Mouse (Mus musculus) hindbrain, embryonic 15.5 days (tissue): ENCODE data around the gene Nf1. TPM values are rescaled to one million over a fixed set of nuclear protein-coding genes. Genes with fewer than 3 reads are reported as not detected.

Source experiments
- ATAC-seq: fragments of 200-750 bp; cut with Nextera tagmentation; 2 replicates; pipeline ENCODE4 v1.8.0; 2017; ENCODE audit warnings: low read depth, moderate number of reproducible peaks, moderate TSS enrichment; ENCODE audit not compliant: low FRiP score
- H3K27ac ChIP-seq: fragments of 300-500 bp; sonication (generic); replicated peaks from 2 replicates; pipeline ENCODE4 v1.5.1; 2015; ENCODE audit warnings: mild to moderate bottlenecking, inconsistent platforms
- H3K27me3 ChIP-seq: fragments of 300-500 bp; sonication (generic); 2 replicates; pipeline ENCODE4 v1.6.1; 2015; ENCODE audit warnings: control low read depth, inconsistent platforms
- H3K36me3 ChIP-seq: fragments of 300-500 bp; sonication (generic); 2 replicates; pipeline ENCODE4 v1.6.1; 2015; ENCODE audit warnings: control low read depth, inconsistent platforms
- H3K4me1 ChIP-seq: fragments of 300-500 bp; sonication (generic); replicated peaks from 2 replicates; pipeline ENCODE4 v1.6.1; 2015; ENCODE audit warnings: control low read depth, inconsistent platforms
- H3K4me2 ChIP-seq: fragments of 300-500 bp; sonication (generic); 2 replicates; pipeline ENCODE4 v1.6.1; 2015; ENCODE audit warnings: moderate library complexity, mild to moderate bottlenecking, inconsistent platforms
- H3K4me3 ChIP-seq: fragments of 300-500 bp; sonication (generic); 2 replicates; pipeline ENCODE4 v1.5.1; 2015; ENCODE audit warnings: mild to moderate bottlenecking, inconsistent platforms
- H3K9ac ChIP-seq: fragments of 300-500 bp; sonication (generic); 2 replicates; pipeline ENCODE4 v1.6.1; 2015; ENCODE audit warnings: inconsistent platforms
- H3K9me3 ChIP-seq: fragments of 300-500 bp; sonication (generic); 2 replicates; pipeline ENCODE4 v1.6.1; 2016; ENCODE audit warnings: control low read depth, inconsistent platforms
- WGBS: fragments of 180-500 bp; shearing (Covaris S2); methylation state at CpG from one replicate; pipeline ENCODE4 v1.1.7; 2015; 5-methylcytosine and 5-hydroxymethylcytosine counted together
- polyA plus RNA-seq: library from polyadenylated mRNA; unstranded; fragments of >200 nt; fragmentation: Nextera tagmentation; extraction: Ambion mirVana; gene quantifications from 2 replicates; pipeline ENCODE4 v1.2.1, GENCODE M21; 2015

Nf1 gene
- polyA plus RNA-seq, 1 experiment from 2014 or later: 6.1 TPM

DNA sequence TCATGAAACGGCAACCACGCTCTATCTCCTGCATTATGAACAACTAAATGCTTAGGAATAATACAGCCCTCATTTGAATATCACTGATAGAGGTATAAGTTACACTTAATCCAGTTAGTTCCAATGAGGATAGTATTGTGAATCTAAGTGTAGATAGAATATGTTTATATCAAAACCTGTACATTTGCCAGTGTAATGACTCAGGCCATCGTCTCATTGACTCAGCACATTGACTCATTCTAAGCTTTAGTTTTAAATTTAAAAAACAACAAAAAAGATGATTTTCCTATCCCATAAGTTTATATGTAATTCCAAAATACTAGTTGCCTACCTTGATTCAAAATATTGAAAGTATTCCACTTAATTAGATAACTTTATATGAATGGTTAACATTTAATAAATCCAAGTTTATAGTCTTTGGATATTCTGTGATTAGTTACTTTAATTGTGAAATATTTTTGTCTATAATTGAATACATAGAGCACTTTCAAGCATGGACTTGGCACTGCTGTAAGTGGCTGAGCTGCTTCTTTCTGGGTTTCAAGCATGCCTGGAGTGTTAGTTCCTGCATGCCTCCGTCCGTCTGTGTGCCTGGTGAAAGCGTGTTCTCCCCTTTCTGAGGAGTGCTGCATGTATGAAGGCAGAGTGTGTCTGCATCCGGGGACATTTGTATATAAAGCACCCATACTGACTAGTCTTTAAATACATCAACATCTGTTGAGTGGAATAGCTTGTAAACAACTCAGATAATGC lies 74.4 kb downstream of the Nf1 start:
- H3K4me1 ChIP-seq: no peaks in the 10 kb centered on the region
- H3K27ac ChIP-seq: no peak overlapping the region
- no peaks in the 10 kb centered on the region for H3K27me3 ChIP-seq
- no peak overlapping the region for H3K4me3 ChIP-seq
- WGBS: 94% methylated on average over 7 of the region's 7 CpGs
- H3K36me3 ChIP-seq: peaks cover 30% of the 10 kb centered on the region
- no peak overlapping the region for H3K9ac ChIP-seq
- no peaks in the 10 kb centered on the region for H3K9me3 ChIP-seq
- ATAC-seq: no peak
- no peak overlapping the region for H3K4me2 ChIP-seq

DNA sequence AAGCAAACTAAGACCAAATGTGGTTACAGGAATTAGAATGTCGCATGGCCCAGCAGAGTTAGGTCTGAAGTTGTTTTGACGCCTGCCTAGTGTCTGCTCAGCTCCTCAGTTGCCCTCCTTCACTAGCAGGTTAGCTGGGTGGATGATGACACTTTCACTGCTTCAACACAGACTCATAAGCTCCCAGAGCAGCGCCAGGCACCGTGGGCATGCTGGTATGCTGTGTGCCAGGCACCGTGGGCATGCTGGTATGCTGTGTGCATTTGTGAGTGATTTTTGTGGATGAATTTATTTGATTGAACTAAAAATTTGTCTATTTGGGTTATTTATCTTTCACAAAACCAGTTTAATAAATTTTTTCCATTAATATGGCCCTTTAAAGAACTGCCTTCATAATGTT lies 83.0 kb downstream of the Nf1 start:
- no peak for ATAC-seq

DNA sequence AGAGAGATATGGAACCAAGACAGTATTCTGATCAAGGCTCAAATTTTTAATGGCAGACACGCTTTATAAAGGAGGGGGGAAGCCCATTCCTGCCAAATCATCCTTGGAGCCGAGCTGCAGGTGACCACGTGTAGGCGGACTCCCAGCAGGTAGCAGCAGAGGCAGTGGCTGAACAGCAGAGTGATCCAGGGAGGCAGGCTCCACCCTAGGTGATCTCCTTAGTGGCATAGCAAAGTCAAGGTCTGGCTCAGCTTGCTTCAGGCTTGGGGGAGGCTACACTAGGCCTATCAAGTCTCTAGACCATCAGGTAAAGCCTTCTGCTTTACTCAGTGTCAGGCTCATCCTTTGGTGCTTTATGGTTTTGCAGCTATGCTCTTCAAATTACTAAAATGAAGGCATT lies 87.1 kb downstream of the Nf1 start:
- no peak overlapping the region for H3K9ac ChIP-seq
- 56% methylated on average over 4 of the region's 4 CpGs for WGBS
- H3K4me1 ChIP-seq: no peaks in the 10 kb centered on the region
- H3K4me3 ChIP-seq: no peak overlapping the region
- H3K27ac ChIP-seq: no peak overlapping the region
- H3K36me3 ChIP-seq: no peaks in the 10 kb centered on the region
- no peak overlapping the region for H3K4me2 ChIP-seq
- no peaks in the 10 kb centered on the region for H3K27me3 ChIP-seq
- no peak for ATAC-seq
- H3K9me3 ChIP-seq: no peaks in the 10 kb centered on the region

More for the DNA sequence above, 83.0 kb downstream of the Nf1 start:
- no peaks in the 10 kb centered on the region for H3K9me3 ChIP-seq
- H3K4me3 ChIP-seq: no peak overlapping the region
- no peak overlapping the region for H3K4me2 ChIP-seq
- H3K4me1 ChIP-seq: no peaks in the 10 kb centered on the region
- no peaks in the 10 kb centered on the region for H3K27me3 ChIP-seq
- peaks cover 8% of the 10 kb centered on the region; the same call in 1 of the 2 replicates for H3K36me3 ChIP-seq
- H3K9ac ChIP-seq: no peak overlapping the region
- H3K27ac ChIP-seq: no peak overlapping the region
- 95% methylated on average over 5 of the region's 5 CpGs for WGBS

DNA sequence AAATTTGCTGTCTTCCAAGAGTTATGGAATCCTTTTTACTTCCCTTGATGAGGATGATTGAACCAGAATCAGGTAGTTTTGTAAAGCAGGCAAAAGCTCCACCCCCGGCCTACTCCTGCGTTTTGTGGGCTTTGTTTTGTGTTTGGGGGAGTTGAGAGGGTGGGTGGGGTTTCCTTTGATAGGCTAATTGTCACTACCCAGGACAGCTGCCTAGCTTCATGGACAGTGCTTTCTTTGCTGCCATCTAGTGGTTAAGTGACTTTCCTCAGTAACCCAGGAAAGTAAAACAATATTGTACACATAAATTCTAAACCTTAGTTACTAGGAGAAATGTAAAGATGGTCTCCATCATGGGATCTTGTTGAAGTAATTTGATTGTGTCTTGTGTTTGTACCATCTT lies 88.1 kb downstream of the Nf1 start:
- ATAC-seq: no peak
- Histone ChIP-seq H3K4me1 (no peaks in the 10 kb centered on the region), H3K27me3 (no peaks in the 10 kb centered on the region), H3K4me2 (no peak overlapping the region), H3K9ac (no peak overlapping the region), H3K27ac (no peak overlapping the region), H3K36me3 (no peaks in the 10 kb centered on the region), H3K4me3 (no peak overlapping the region), H3K9me3 (no peaks in the 10 kb centered on the region)
- 2% methylated on average over 2 of the region's 2 CpGs for WGBS

DNA sequence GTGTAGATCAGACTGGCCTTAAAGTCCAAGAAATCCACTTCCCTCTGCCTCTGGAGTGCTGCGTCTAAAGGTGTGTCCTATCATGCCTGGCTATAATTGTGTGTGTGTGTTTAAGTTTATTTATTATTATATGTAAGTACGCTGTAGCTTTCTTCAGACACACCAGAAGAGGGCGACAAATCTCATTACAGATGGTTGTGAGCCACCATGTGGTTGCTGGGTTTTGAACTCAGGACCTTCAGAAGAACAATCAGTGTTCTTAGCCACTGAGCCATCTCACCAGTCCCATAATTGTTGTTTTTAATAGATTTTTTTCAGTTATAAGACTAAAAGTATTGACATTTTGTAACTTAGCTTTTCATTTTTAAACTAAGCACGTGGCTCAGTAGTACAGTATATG lies 95.8 kb downstream of the Nf1 start:
- H3K9ac ChIP-seq: no peak overlapping the region
- no peaks in the 10 kb centered on the region for H3K27me3 ChIP-seq
- H3K9me3 ChIP-seq: no peaks in the 10 kb centered on the region
- 92% methylated on average over 4 of the region's 4 CpGs for WGBS
- H3K36me3 ChIP-seq: peaks cover 30% of the 10 kb centered on the region; the same call in 1 of the 2 replicates
- no peak overlapping the region for H3K4me2 ChIP-seq
- no peaks in the 10 kb centered on the region for H3K4me1 ChIP-seq
- H3K27ac ChIP-seq: no peak overlapping the region
- no peak overlapping the region for H3K4me3 ChIP-seq
- no peak for ATAC-seq

DNA sequence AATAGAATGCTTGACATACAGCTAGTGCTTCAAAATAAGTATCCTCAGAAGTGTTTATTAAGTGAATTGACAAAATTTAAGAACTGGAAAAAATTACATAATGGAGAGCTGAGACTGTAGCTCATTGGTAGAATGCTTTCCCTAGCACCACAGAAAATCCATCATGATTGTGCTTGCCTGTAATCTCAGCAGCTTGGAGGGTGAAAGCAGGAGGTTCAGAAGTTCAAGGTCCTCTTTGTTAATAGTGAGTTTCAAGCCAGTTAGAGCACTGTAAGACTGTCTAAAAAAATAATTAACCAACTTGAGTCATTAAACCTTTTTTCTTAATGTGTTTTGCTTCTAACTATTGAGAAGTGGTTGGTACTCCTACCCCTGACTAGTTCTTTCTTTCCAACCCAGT lies 108.9 kb downstream of the Nf1 start:
- ATAC-seq: no peak
- no peaks in the 10 kb centered on the region for H3K9me3 ChIP-seq
- H3K27ac ChIP-seq: no peak overlapping the region
- H3K4me3 ChIP-seq: no peak overlapping the region
- no peak overlapping the region for H3K9ac ChIP-seq
- H3K4me2 ChIP-seq: no peak overlapping the region
- H3K4me1 ChIP-seq: no peaks in the 10 kb centered on the region
- no peaks in the 10 kb centered on the region for H3K27me3 ChIP-seq
- H3K36me3 ChIP-seq: peaks cover 52% of the 10 kb centered on the region

DNA sequence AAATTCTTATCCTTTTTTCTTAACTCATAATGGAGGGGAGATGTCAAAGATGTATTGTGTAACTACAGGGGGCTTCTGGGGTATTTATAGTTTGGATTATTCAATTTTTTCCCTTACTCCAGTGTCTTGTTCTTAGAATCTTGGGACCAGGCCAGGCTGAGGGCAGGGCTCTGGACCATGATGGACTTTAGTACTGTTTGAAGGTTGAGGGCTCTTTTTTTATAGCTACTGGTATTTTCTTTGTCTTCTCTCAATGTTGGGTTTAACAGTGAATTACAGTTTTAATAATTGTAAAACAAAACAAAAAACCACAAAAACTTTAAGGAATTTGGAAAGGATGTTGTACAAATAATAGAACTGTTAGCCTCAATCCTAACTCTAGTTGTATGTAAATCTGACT lies 113.5 kb downstream of the Nf1 start:
- Histone ChIP-seq H3K9ac (no peak overlapping the region), H3K9me3 (no peaks in the 10 kb centered on the region), H3K4me1 (no peaks in the 10 kb centered on the region), H3K36me3 (peaks cover 47% of the 10 kb centered on the region), H3K27ac (no peak overlapping the region), H3K4me2 (no peak overlapping the region), H3K27me3 (no peaks in the 10 kb centered on the region), H3K4me3 (no peak overlapping the region)
- ATAC-seq: no peak

DNA sequence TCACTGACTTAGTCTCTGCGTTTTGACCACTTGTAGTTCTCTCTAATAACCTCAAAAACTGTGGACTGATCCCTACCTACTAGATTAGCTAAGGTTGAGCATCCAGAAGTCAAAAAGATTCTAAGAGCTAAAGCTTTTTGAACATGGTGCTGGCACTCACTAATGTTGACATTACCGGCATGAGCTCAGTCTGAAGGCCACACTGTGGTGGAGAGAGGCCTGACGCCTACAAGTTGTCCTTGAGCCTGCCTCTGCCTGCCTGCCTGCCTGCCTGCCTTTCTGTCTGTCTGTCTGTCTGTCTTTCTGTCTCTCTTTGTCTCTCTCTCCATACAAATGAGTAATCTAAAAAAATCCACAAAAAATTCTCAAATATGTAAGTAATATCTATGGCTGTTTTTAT lies 118.4 kb downstream of the Nf1 start:
- Histone ChIP-seq H3K9ac (no peak overlapping the region), H3K9me3 (no peaks in the 10 kb centered on the region), H3K4me3 (no peak overlapping the region), H3K27ac (no peak overlapping the region), H3K4me1 (no peaks in the 10 kb centered on the region), H3K36me3 (peaks cover 40% of the 10 kb centered on the region), H3K27me3 (no peaks in the 10 kb centered on the region), H3K4me2 (no peak overlapping the region)
- ATAC-seq: no peak
- WGBS: 86% methylated on average over 3 of the region's 3 CpGs

DNA sequence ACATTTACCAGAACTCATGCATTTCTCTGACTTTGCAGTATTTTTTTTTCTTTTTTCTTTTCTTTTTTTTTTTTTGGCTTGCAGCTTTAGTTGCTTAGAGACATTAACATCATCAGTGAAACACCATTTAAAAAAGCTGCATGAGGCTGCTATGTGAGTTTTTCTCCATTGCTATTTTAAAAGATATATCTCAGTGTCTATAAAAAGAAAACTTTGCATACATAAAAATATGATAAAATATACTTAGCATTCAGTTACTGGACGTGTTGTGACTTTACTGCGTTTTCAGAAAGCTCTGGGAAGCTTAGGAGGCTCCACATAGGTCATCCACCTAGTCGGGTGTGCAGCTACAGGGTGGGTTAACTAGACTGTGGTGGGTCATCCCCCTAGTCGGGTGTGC lies 120.4 kb downstream of the Nf1 start:
- 89% methylated on average over 4 of the region's 4 CpGs for WGBS
- H3K36me3 ChIP-seq: peaks cover 30% of the 10 kb centered on the region

DNA sequence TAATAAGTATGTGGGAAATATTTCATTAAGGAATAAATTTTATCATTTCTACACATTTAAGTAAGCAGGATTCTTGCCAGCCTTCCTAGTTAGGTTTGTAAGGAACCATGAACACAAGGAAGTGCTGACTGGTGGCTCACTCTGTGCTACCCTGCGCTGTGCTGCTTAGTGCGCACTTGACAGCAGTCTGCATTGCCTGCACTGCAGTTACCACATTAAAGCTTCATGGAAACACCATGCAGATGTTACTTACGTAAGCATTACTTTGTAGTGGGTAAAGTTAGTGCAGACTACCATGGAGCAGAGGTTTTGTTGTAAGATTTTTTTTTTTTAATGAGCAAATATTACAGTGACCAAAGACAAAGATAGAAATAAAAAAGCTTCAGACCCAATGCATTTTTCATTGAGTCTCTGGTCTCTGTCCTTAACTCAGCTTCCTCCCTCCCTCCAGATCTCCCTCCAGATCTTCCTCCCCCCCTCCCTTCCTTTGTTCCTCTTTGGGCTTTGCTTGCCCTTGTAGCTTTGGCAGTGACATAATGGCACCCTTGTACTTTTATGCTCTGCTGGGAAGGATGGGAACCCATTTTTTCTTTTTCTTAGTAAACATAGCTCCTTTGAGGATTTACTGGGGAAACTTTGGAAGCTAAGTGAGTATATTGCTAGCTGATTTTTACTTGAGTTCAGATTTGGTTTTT lies 121.4 kb downstream of the Nf1 start:
- no peak for ATAC-seq
- no peaks in the 10 kb centered on the region for H3K4me1 ChIP-seq
- H3K4me3 ChIP-seq: no peak overlapping the region
- H3K36me3 ChIP-seq: peaks cover 30% of the 10 kb centered on the region
- no peaks in the 10 kb centered on the region for H3K27me3 ChIP-seq
- no peak overlapping the region for H3K27ac ChIP-seq
- no peak overlapping the region for H3K4me2 ChIP-seq
- H3K9ac ChIP-seq: no peak overlapping the region
- 98% methylated on average over 3 of the region's 3 CpGs for WGBS
- no peaks in the 10 kb centered on the region for H3K9me3 ChIP-seq

More for the DNA sequence above, 120.4 kb downstream of the Nf1 start:
- no peak overlapping the region for H3K9ac ChIP-seq
- ATAC-seq: no peak
- H3K4me1 ChIP-seq: no peaks in the 10 kb centered on the region
- no peak overlapping the region for H3K4me3 ChIP-seq
- H3K4me2 ChIP-seq: no peak overlapping the region
- no peaks in the 10 kb centered on the region for H3K27me3 ChIP-seq
- no peak overlapping the region for H3K27ac ChIP-seq
- no peaks in the 10 kb centered on the region for H3K9me3 ChIP-seq

DNA sequence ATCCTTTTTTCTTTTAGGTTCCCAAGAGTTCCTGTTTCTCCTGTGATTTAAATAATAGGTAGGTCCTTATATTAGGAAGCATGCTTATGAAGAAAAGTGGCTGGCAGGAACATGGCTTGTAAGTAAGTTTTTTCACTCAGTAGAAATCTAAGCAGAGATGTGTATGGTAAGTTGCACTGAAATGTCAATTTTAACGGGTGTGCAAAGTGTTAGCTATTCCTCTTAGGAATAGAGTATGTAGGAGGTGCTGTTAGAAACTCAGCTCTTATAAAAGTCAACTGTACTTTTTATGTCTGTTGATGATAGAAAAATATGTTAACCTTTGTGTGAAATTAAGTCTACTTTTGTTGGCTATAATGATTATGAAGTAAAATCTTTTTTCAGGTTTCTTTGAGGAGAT lies 128.6 kb downstream of the Nf1 start:
- no peaks in the 10 kb centered on the region for H3K27me3 ChIP-seq
- peaks cover 40% of the 10 kb centered on the region for H3K36me3 ChIP-seq
- no peak overlapping the region for H3K27ac ChIP-seq
- no peak overlapping the region for H3K4me3 ChIP-seq
- ATAC-seq: no peak
- H3K9ac ChIP-seq: no peak overlapping the region
- 88% methylated on average over 1 of the region's 1 CpGs for WGBS
- no peaks in the 10 kb centered on the region for H3K9me3 ChIP-seq
- no peaks in the 10 kb centered on the region for H3K4me1 ChIP-seq
- no peak overlapping the region for H3K4me2 ChIP-seq

DNA sequence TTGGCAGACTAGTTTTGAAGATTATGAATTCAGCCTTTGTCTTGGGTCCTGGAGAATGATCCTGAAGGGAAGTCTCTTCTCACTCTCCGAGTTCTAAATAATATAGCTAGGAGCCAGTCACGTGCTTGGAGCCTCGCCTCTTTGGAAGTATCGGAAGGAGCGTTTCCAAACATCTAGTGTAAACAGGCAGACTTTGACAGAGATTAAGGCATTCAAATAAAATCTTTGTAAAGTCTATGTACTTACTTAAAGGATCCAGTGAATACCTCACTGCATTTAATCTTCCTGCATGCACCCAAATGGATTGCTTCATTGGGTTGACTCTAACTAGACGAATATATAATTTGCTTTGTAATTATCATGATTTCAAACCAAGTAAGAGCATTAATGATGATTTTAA lies 143.9 kb downstream of the Nf1 start:
- no peak overlapping the region for H3K4me2 ChIP-seq
- H3K9ac ChIP-seq: no peak overlapping the region
- WGBS: 91% methylated on average over 6 of the region's 6 CpGs
- no peak for ATAC-seq
- H3K4me3 ChIP-seq: no peak overlapping the region
- no peaks in the 10 kb centered on the region for H3K9me3 ChIP-seq
- peaks cover 15% of the 10 kb centered on the region for H3K36me3 ChIP-seq
- no peaks in the 10 kb centered on the region for H3K27me3 ChIP-seq
- no peak overlapping the region for H3K27ac ChIP-seq
- H3K4me1 ChIP-seq: no peaks in the 10 kb centered on the region
